Mouse (Mus musculus) limb, embryonic 13.5 days (tissue): ENCODE results near the gene Tubb1. TPM values are rescaled to one million over a fixed set of nuclear protein-coding genes. Genes with fewer than 3 reads are reported as not detected.

Source experiments
- ATAC-seq: fragments of 200-750 bp; cut with Nextera tagmentation; 2 replicates; pipeline ENCODE4 v1.8.0; 2017; ENCODE audit warnings: low read depth, moderate number of reproducible peaks, moderate TSS enrichment; ENCODE audit not compliant: low FRiP score
- H3K27ac ChIP-seq: fragments of 300-500 bp; sonication (generic); 2 replicates; pipeline ENCODE4 v1.5.1; 2015; ENCODE audit warnings: inconsistent platforms, mild to moderate bottlenecking, moderate library complexity
- H3K27me3 ChIP-seq: fragments of 300-500 bp; sonication (generic); 2 replicates; pipeline ENCODE4 v1.6.1; 2015; ENCODE audit warnings: mild to moderate bottlenecking, inconsistent platforms
- H3K36me3 ChIP-seq: fragments of 300-500 bp; sonication (generic); 2 replicates; pipeline ENCODE4 v1.6.1; 2015; ENCODE audit warnings: inconsistent platforms, mild to moderate bottlenecking, moderate library complexity
- H3K4me1 ChIP-seq: fragments of 300-500 bp; sonication (generic); 2 replicates; pipeline ENCODE4 v1.6.1; 2015; ENCODE audit warnings: inconsistent platforms
- H3K4me2 ChIP-seq: fragments of 300-500 bp; sonication (generic); replicated peaks from 2 replicates; pipeline ENCODE4 v1.6.1; 2015; ENCODE audit warnings: inconsistent platforms, mild to moderate bottlenecking, moderate library complexity
- H3K4me3 ChIP-seq: fragments of 300-500 bp; sonication (generic); 2 replicates; pipeline ENCODE4 v1.5.1; 2015; ENCODE audit warnings: moderate library complexity, mild to moderate bottlenecking, inconsistent platforms
- H3K9ac ChIP-seq: fragments of 300-500 bp; sonication (generic); 2 replicates; pipeline ENCODE4 v1.6.1; 2015; ENCODE audit warnings: mild to moderate bottlenecking, inconsistent platforms
- H3K9me3 ChIP-seq: fragments of 300-500 bp; sonication (generic); 2 replicates; pipeline ENCODE4 v1.6.1; 2016; ENCODE audit warnings: inconsistent platforms
- WGBS: fragments of 180-500 bp; shearing (Covaris S2); methylation state at CpG from one replicate; pipeline ENCODE4 v1.1.7; 2015; 5-methylcytosine and 5-hydroxymethylcytosine counted together
- polyA plus RNA-seq: library from polyadenylated mRNA; unstranded; fragments of >200 nt; fragmentation: Nextera tagmentation; extraction: Ambion mirVana; gene quantifications from 2 replicates; pipeline ENCODE4 v1.2.1, GENCODE M21; 2015

Gene Tubb1
- polyA plus RNA-seq, 1 experiment from 2014 or later, result 2.2 TPM

- H3K27ac ChIP-seq, result no peak overlapping the region
- H3K36me3 ChIP-seq, result peaks cover 42% of the 10 kb centered on the region
- no peak overlapping the region for H3K4me2 ChIP-seq
- H3K9ac ChIP-seq, result no peak overlapping the region
- H3K4me1 ChIP-seq, result peaks cover 25% of the 10 kb centered on the region
- no peak overlapping the region for H3K4me3 ChIP-seq
- ATAC-seq, result no peak
- no peaks in the 10 kb centered on the region for H3K27me3 ChIP-seq
- WGBS, result 87% methylated on average over 26 of the region's 26 CpGs
- no peaks in the 10 kb centered on the region for H3K9me3 ChIP-seq
Measured at GRCm38 (mm10) chr2:174436076-174436701, 14.3 kb upstream of the Tubb1 start.

- no peak overlapping the region for H3K27ac ChIP-seq
- 92% methylated on average over 7 of the region's 7 CpGs for WGBS
- no peak overlapping the region for H3K4me3 ChIP-seq
- no peaks in the 10 kb centered on the region for H3K9me3 ChIP-seq
- H3K4me1 ChIP-seq, result peaks cover 25% of the 10 kb centered on the region
- H3K27me3 ChIP-seq, result no peaks in the 10 kb centered on the region
- no peak for ATAC-seq
- peaks cover 42% of the 10 kb centered on the region for H3K36me3 ChIP-seq
- H3K9ac ChIP-seq, result 0 out of 2 replicates have a peak overlapping the region, but pooled peaks have one; percentile 9
- H3K4me2 ChIP-seq, result peak overlapping the region; percentile 81; the same call in 1 of the 2 replicates
Measured at GRCm38 (mm10) chr2:174436916-174437696, 13.4 kb upstream of the Tubb1 start.

- H3K9ac ChIP-seq, result no peak overlapping the region
- peak overlapping the region; percentile 81 for H3K4me2 ChIP-seq
- WGBS, result 93% methylated on average over 4 of the region's 4 CpGs
- H3K27me3 ChIP-seq, result no peaks in the 10 kb centered on the region
- no peak overlapping the region for H3K27ac ChIP-seq
- H3K9me3 ChIP-seq, result no peaks in the 10 kb centered on the region
- H3K36me3 ChIP-seq, result peaks cover 37% of the 10 kb centered on the region
- H3K4me3 ChIP-seq, result peak overlapping the region; percentile 62
- peaks cover 27% of the 10 kb centered on the region for H3K4me1 ChIP-seq
- no peak for ATAC-seq
Measured at GRCm38 (mm10) chr2:174437697-174437982, 12.9 kb upstream of the Tubb1 start.

- no peak for ATAC-seq
- Histone ChIP-seq H3K4me2 (peak overlapping the region; percentile 81), H3K9me3 (no peaks in the 10 kb centered on the region), H3K4me3 (peak overlapping the region; percentile 62), H3K4me1 (peaks cover 32% of the 10 kb centered on the region), H3K27ac (no peak overlapping the region), H3K36me3 (peaks cover 32% of the 10 kb centered on the region), H3K9ac (peak overlapping the region; percentile 70), H3K27me3 (no peaks in the 10 kb centered on the region)
- 73% methylated on average over 11 of the region's 11 CpGs for WGBS
Measured at GRCm38 (mm10) chr2:174438181-174438580, 12.3 kb upstream of the Tubb1 start.

GRCm38 (mm10) chr2:174438737-174439449, 11.6 kb upstream of the Tubb1 start, which contains the start of gene Ctsz:
TSS of gene Ctsz (minus strand) at chr2:174439039.
- peak; percentile 75 for ATAC-seq
- Histone ChIP-seq H3K4me1 (peaks cover 36% of the 10 kb centered on the region), H3K27me3 (no peaks in the 10 kb centered on the region), H3K4me3 (peak within 1 kb of the TSS; percentile 62), H3K4me2 (peak within 1 kb of the TSS; percentile 81), H3K9ac (peak within 1 kb of the TSS; percentile 70), H3K36me3 (peaks cover 25% of the 10 kb centered on the region), H3K9me3 (no peaks in the 10 kb centered on the region), H3K27ac (no peak within 1 kb of the TSS)
- 1% methylated on average over 38 of the region's 38 CpGs for WGBS

- Histone ChIP-seq H3K27ac (no peak overlapping the region), H3K4me3 (peak overlapping the region; percentile 62), H3K4me1 (peaks cover 36% of the 10 kb centered on the region), H3K9ac (peak overlapping the region; percentile 70), H3K36me3 (peaks cover 25% of the 10 kb centered on the region), H3K27me3 (no peaks in the 10 kb centered on the region), H3K9me3 (no peaks in the 10 kb centered on the region), H3K4me2 (peak overlapping the region; percentile 81)
- WGBS, result 62% methylated on average over 5 of the region's 5 CpGs
- no peak for ATAC-seq
Measured at GRCm38 (mm10) chr2:174439450-174439838, 11.1 kb upstream of the Tubb1 start.

GRCm38 (mm10) chr2:174439961-174440360, 10.5 kb upstream of the Tubb1 start:
- peaks cover 36% of the 10 kb centered on the region for H3K4me1 ChIP-seq
- no peak for ATAC-seq
- no peaks in the 10 kb centered on the region for H3K27me3 ChIP-seq
- H3K9me3 ChIP-seq, result no peaks in the 10 kb centered on the region
- H3K27ac ChIP-seq, result no peak overlapping the region
- peaks cover 19% of the 10 kb centered on the region for H3K36me3 ChIP-seq
- no peak overlapping the region for H3K4me2 ChIP-seq
- H3K4me3 ChIP-seq, result no peak overlapping the region
- H3K9ac ChIP-seq, result no peak overlapping the region
- 81% methylated on average over 9 of the region's 9 CpGs for WGBS

GRCm38 (mm10) chr2:174441898-174442297, 8.6 kb upstream of the Tubb1 start:
- no peak for ATAC-seq
- Histone ChIP-seq H3K27me3 (no peaks in the 10 kb centered on the region), H3K36me3 (peaks cover 3% of the 10 kb centered on the region; the same call in 1 of the 2 replicates), H3K4me1 (peaks cover 44% of the 10 kb centered on the region), H3K9me3 (no peaks in the 10 kb centered on the region), H3K4me3 (no peak overlapping the region), H3K4me2 (no peak overlapping the region), H3K9ac (no peak overlapping the region), H3K27ac (no peak overlapping the region)
- WGBS, result 74% methylated on average over 4 of the region's 4 CpGs

- Histone ChIP-seq H3K4me2 (no peak overlapping the region), H3K27ac (no peak overlapping the region), H3K9ac (no peak overlapping the region), H3K36me3 (no peaks in the 10 kb centered on the region), H3K9me3 (no peaks in the 10 kb centered on the region), H3K4me3 (no peak overlapping the region), H3K27me3 (no peaks in the 10 kb centered on the region), H3K4me1 (peaks cover 40% of the 10 kb centered on the region)
- 50% methylated on average over 9 of the region's 9 CpGs for WGBS
- ATAC-seq, result no peak
Measured at GRCm38 (mm10) chr2:174442460-174442859, 8.0 kb upstream of the Tubb1 start.

GRCm38 (mm10) chr2:174443046-174443445, 7.4 kb upstream of the Tubb1 start:
- Histone ChIP-seq H3K36me3 (no peaks in the 10 kb centered on the region), H3K4me2 (no peak overlapping the region), H3K27ac (no peak overlapping the region), H3K27me3 (no peaks in the 10 kb centered on the region), H3K4me3 (no peak overlapping the region), H3K9ac (no peak overlapping the region), H3K9me3 (no peaks in the 10 kb centered on the region), H3K4me1 (peaks cover 34% of the 10 kb centered on the region)
- no peak for ATAC-seq
- WGBS, result 40% methylated on average over 2 of the region's 2 CpGs

GRCm38 (mm10) chr2:174444359-174444758, 6.1 kb upstream of the Tubb1 start:
- WGBS, result 88% methylated on average over 7 of the region's 7 CpGs
- no peak overlapping the region for H3K4me2 ChIP-seq

GRCm38 (mm10) chr2:174445018-174445417, 5.5 kb upstream of the Tubb1 start:
- no peak for ATAC-seq
- H3K4me3 ChIP-seq, result no peak overlapping the region
- no peak overlapping the region for H3K4me2 ChIP-seq
- H3K9me3 ChIP-seq, result no peaks in the 10 kb centered on the region
- H3K9ac ChIP-seq, result no peak overlapping the region
- no peaks in the 10 kb centered on the region for H3K36me3 ChIP-seq
- no peaks in the 10 kb centered on the region for H3K27me3 ChIP-seq
- WGBS, result 80% methylated on average over 6 of the region's 6 CpGs
- no peak overlapping the region for H3K27ac ChIP-seq
- H3K4me1 ChIP-seq, result peaks cover 22% of the 10 kb centered on the region

More at GRCm38 (mm10) chr2:174444359-174444758, 6.1 kb upstream of the Tubb1 start:
- no peak for ATAC-seq
- Histone ChIP-seq H3K27ac (no peak overlapping the region), H3K4me3 (no peak overlapping the region), H3K36me3 (no peaks in the 10 kb centered on the region), H3K9me3 (no peaks in the 10 kb centered on the region), H3K9ac (no peak overlapping the region), H3K4me1 (peaks cover 23% of the 10 kb centered on the region), H3K27me3 (no peaks in the 10 kb centered on the region)
